Mouse (Mus musculus) midbrain, embryonic 16.5 days (tissue): ENCODE results near the gene Dchs2. TPM values are rescaled to one million over a fixed set of nuclear protein-coding genes. Genes with fewer than 3 reads are reported as not detected.
A peak's percentile ranks its signal among the peaks of the same experiment; 100 is the strongest.

Experiments
- ATAC-seq: fragments of 200-750 bp; cut with Nextera tagmentation; 2 replicates; pipeline ENCODE4 v1.8.0; 2017; ENCODE audit warnings: moderate TSS enrichment
- H3K27ac ChIP-seq: fragments of 300-500 bp; sonication (generic); 2 replicates; pipeline ENCODE4 v1.5.1; 2014; ENCODE audit warnings: mild to moderate bottlenecking, low read length, mixed read lengths
- H3K27me3 ChIP-seq: fragments of 300-500 bp; sonication (generic); 2 replicates; pipeline ENCODE4 v1.6.1; 2014; ENCODE audit warnings: low read depth, low read length, mixed read lengths; ENCODE audit not compliant: control insufficient read depth, insufficient read depth
- H3K36me3 ChIP-seq: fragments of 300-500 bp; sonication (generic); 2 replicates; pipeline ENCODE4 v1.6.1; 2014; ENCODE audit warnings: mild to moderate bottlenecking, low read length, moderate library complexity, mixed read lengths; ENCODE audit not compliant: control insufficient read depth, insufficient read depth
- H3K4me1 ChIP-seq: fragments of 300-500 bp; sonication (generic); 2 replicates; pipeline ENCODE4 v1.6.1; 2014; ENCODE audit warnings: mild to moderate bottlenecking, low read length, mixed read lengths; ENCODE audit not compliant: control insufficient read depth, insufficient read depth
- H3K4me2 ChIP-seq: fragments of 300-500 bp; sonication (generic); 2 replicates; pipeline ENCODE4 v1.6.1; 2014; ENCODE audit warnings: mild to moderate bottlenecking, low read length, mixed read lengths
- H3K4me3 ChIP-seq: fragments of 300-500 bp; sonication (generic); 2 replicates; pipeline ENCODE4 v1.5.1; 2014; ENCODE audit warnings: low read depth, mild to moderate bottlenecking, low read length, moderate library complexity, mixed read lengths
- H3K9ac ChIP-seq: fragments of 300-500 bp; sonication (generic); 2 replicates; pipeline ENCODE4 v1.6.1; 2014; ENCODE audit warnings: low read depth, low read length, mixed read lengths
- H3K9me3 ChIP-seq: fragments of 300-500 bp; sonication (generic); replicated peaks from 2 replicates; pipeline ENCODE4 v1.6.1; 2014; ENCODE audit warnings: mild to moderate bottlenecking, low read length, mixed read lengths; ENCODE audit not compliant: control insufficient read depth, poor library complexity, severe bottlenecking
- WGBS: fragments of 180-500 bp; shearing (Covaris S2); extraction: QIAGEN DNeasy Blood & Tissue Kit; methylation state at CpG from one replicate; pipeline ENCODE4 v1.1.7; 2014; 5-methylcytosine and 5-hydroxymethylcytosine counted together
- polyA plus RNA-seq: library from polyadenylated mRNA; unstranded; fragments of >200 nt; fragmentation: Nextera tagmentation; extraction: Ambion mirVana; gene quantifications from 2 replicates; pipeline ENCODE4 v1.2.1, GENCODE M21; 2015

Dchs2 gene
- polyA plus RNA-seq, 1 experiment from 2014 or later: 0.69 TPM

DNA sequence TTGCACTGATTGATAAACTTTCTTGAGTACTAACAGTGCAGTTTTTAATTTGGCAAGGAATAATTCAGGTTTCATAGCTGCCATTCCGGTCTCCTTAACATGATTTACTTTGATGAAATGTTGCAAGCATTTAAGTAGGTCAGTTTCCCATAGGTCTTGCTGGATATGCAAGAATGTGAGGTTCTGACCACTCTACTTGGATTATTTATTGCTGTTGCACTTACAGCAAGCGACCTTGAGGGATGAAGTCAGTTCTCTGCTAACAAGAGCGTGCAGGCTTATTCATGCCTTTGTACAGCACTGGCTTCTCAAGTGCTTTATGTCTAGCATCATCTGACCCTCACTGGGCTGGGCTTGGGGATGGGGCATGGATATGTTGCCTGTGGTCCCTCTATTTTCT lies 35.9 kb downstream of the Dchs2 start:
- H3K27me3 ChIP-seq: no peaks in the 10 kb centered on the region
- no peaks in the 10 kb centered on the region for H3K9me3 ChIP-seq
- no peak overlapping the region for H3K27ac ChIP-seq
- H3K4me2 ChIP-seq: no peak overlapping the region
- no peaks in the 10 kb centered on the region for H3K36me3 ChIP-seq
- H3K4me1 ChIP-seq: peaks cover 6% of the 10 kb centered on the region; the same call in 1 of the 2 replicates
- no peak overlapping the region for H3K4me3 ChIP-seq
- WGBS: 82% methylated on average over 3 of the region's 3 CpGs
- no peak for ATAC-seq
- H3K9ac ChIP-seq: no peak overlapping the region

DNA sequence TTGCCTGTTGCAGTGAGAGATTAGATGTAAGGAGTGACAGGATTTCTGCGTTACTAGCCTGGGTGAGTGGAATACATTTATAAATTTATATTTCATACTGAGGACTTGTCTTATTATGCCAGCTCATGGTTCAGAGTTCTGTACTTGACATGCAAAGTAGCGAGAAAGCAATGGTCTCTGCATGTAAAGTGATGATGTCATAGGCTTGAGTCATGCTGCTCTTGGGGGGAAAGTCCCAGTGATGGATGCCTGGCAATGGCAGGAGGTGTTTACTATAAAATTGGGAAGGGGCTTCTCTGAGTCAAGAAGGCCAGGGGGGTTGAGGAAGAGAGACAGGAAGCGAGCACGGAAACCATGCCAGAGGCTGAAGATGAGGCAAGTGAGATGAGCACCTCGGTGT lies 57.8 kb downstream of the Dchs2 start:
- H3K9me3 ChIP-seq: no peaks in the 10 kb centered on the region
- no peak overlapping the region for H3K9ac ChIP-seq
- WGBS: 90% methylated on average over 5 of the region's 5 CpGs
- H3K27me3 ChIP-seq: no peaks in the 10 kb centered on the region
- H3K27ac ChIP-seq: no peak overlapping the region
- H3K36me3 ChIP-seq: no peaks in the 10 kb centered on the region
- H3K4me2 ChIP-seq: no peak overlapping the region
- no peak for ATAC-seq
- no peaks in the 10 kb centered on the region for H3K4me1 ChIP-seq
- H3K4me3 ChIP-seq: no peak overlapping the region

DNA sequence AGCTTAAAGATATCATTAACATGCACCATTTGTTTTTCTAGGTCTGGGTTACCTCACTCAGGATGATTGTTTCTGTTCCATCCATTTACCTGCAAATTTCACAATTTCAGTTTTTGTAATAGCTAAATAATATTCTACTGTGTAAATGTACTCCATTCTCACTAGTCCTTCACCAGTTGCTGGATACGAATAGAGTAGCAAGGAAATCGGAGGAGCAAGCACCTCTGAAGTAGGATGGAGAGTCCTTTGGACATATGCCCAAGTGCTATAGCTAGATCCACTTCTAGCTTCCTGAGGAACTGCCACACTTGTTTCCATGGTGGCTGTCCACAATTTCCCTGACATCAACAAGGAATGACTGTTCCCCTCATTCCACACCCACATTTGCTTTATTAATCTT lies 63.5 kb downstream of the Dchs2 start:
- 95% methylated on average over 2 of the region's 2 CpGs for WGBS
- H3K27me3 ChIP-seq: no peaks in the 10 kb centered on the region
- no peaks in the 10 kb centered on the region for H3K9me3 ChIP-seq
- H3K4me1 ChIP-seq: no peaks in the 10 kb centered on the region
- H3K36me3 ChIP-seq: no peaks in the 10 kb centered on the region
- H3K27ac ChIP-seq: no peak overlapping the region
- ATAC-seq: no peak
- H3K4me3 ChIP-seq: no peak overlapping the region
- no peak overlapping the region for H3K4me2 ChIP-seq
- no peak overlapping the region for H3K9ac ChIP-seq

DNA sequence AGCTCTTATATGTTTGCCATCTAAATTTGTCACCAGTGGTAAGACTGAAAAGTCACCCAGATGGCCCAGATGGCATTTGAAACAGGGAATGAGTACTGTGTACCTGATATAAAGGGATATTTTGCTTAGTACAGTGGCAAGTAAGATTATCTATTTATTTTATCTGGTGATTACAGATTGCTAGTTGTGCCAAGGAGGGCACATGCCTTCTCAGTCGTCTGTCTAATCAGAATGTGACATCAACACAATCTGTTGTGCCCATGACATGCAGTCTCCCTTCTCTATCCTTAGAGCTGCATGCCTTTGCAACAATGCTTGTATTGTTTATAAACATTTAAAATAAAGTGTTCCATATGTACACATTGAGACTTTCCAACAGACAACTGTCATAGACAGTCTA lies 64.7 kb downstream of the Dchs2 start:
- H3K4me2 ChIP-seq: no peak overlapping the region
- no peaks in the 10 kb centered on the region for H3K27me3 ChIP-seq
- H3K4me1 ChIP-seq: no peaks in the 10 kb centered on the region
- no peak overlapping the region for H3K27ac ChIP-seq
- H3K36me3 ChIP-seq: no peaks in the 10 kb centered on the region
- WGBS: 66% methylated on average over 1 of the region's 1 CpGs
- H3K9me3 ChIP-seq: no peaks in the 10 kb centered on the region
- no peak for ATAC-seq
- H3K9ac ChIP-seq: no peak overlapping the region
- no peak overlapping the region for H3K4me3 ChIP-seq

DNA sequence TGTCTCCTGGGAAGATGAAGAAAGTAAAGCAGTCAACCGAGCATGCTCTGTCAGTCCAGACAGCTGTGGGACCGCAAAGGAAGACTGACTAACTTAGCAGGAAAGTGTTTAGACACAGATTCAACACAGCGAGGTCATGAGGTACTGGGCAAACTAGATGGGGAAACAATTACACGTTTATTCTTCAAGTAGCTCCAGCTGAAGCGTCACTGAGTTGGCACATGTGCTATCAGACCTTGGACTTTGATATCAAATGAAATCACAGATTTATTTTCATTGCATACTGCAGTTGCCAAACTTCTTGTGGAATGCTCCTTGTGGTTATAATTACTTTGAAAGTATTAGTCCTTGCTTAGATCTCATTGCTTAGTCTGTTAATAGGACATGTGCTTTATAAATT lies 67.2 kb downstream of the Dchs2 start:
- Histone ChIP-seq H3K4me1 (no peaks in the 10 kb centered on the region), H3K27me3 (no peaks in the 10 kb centered on the region), H3K27ac (no peak overlapping the region), H3K9ac (no peak overlapping the region), H3K36me3 (no peaks in the 10 kb centered on the region), H3K4me2 (no peak overlapping the region), H3K4me3 (no peak overlapping the region), H3K9me3 (no peaks in the 10 kb centered on the region)
- 81% methylated on average over 5 of the region's 5 CpGs for WGBS
- ATAC-seq: no peak

DNA sequence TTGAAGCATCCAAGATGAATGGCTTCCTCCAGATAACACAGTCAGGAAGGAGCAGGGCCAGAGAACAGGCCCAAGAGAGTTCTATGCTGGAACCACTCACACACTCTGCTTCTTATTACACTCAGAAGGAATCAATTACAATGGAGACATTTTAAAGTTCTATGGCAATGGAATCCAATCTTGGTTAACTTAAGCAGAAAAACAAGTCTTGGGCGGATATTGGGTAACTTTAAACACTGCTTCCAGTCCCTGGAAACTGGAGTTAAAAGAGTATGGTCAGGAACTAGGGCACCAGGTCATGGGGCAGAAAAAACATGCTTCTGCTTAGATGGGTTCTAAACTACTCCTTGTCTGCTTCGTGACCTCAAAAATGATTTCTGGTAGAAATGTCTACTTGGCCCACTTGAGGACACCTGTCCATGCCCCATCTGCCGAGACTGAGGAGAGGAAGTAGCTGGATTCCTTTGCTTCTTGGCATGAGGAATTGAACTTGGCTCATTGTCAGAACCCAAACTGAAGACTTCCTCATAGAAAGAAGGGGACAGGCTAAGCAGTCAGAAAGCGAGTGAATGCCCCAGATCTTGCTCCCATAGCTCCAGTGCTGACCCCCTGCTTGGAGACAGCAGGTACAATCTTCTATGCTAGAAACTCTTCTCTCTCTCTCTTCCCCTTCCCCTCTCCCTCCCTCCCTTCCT lies 73.7 kb downstream of the Dchs2 start:
- 0 out of 2 replicates have a peak, but pooled peaks cover 2% of the 10 kb centered on the region for H3K4me1 ChIP-seq
- no peak overlapping the region for H3K9ac ChIP-seq
- H3K27ac ChIP-seq: no peak overlapping the region
- WGBS: 71% methylated on average over 4 of the region's 4 CpGs
- no peaks in the 10 kb centered on the region for H3K36me3 ChIP-seq
- no peak overlapping the region for H3K4me3 ChIP-seq
- no peak overlapping the region for H3K4me2 ChIP-seq
- no peak for ATAC-seq
- H3K9me3 ChIP-seq: no peaks in the 10 kb centered on the region
- H3K27me3 ChIP-seq: no peaks in the 10 kb centered on the region

DNA sequence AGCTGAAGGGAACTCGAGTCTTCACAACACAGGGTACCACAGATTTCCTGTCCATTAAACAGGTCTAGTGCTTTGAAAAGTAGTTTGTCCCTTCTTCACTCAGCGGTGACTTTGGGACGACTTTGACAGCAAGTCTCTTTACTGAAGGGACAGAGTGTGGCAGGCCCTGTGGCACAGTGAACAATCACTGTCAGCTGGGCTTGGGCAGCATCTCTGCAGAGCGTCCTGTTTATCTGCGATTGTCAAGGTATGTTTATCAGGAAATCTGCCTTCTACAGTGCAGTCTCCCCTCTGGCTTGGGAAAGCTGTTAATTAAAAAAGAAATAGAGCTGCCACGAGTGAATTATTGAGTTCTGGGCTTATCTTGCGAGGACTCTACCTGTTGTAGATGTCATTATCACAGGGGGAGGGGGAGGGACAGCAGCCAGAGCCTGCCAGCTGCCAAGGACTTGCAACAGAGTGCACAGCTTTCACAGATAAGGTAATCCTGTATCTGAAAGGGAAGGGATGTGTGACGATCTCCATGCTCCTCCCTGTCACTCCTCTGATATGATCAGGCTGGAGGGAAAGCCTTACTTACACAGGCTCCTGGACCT lies 77.4 kb downstream of the Dchs2 start:
- no peaks in the 10 kb centered on the region for H3K27me3 ChIP-seq
- no peak overlapping the region for H3K27ac ChIP-seq
- no peak overlapping the region for H3K4me2 ChIP-seq
- H3K4me1 ChIP-seq: 0 out of 2 replicates have a peak, but pooled peaks cover 2% of the 10 kb centered on the region
- peak; percentile 66 for ATAC-seq
- no peaks in the 10 kb centered on the region for H3K9me3 ChIP-seq
- H3K36me3 ChIP-seq: no peaks in the 10 kb centered on the region
- WGBS: 45% methylated on average over 8 of the region's 8 CpGs
- H3K9ac ChIP-seq: no peak overlapping the region
- H3K4me3 ChIP-seq: no peak overlapping the region

DNA sequence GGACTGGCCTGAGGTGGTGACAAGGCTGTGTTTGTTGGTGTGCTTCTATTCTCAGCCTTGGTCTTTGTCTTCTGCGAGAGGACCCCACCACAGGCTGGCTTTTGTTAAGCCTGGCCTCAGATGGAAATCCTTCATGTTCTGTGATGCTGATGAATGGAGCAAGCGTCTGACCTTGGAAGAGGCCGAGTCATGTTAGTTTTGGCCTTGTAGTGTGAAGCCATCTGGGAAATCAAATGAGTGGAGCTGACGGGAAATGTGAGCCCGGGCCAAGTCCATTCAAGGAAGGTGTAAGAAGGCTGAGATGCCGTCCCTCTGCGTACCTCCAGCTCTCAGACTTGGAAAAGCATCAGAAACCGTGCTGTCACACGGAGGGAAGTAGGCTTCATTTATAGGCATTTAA lies 81.9 kb downstream of the Dchs2 start:
- H3K36me3 ChIP-seq: no peaks in the 10 kb centered on the region
- no peak for ATAC-seq
- WGBS: 65% methylated on average over 9 of the region's 9 CpGs
- H3K4me3 ChIP-seq: no peak overlapping the region
- peaks cover 5% of the 10 kb centered on the region; the same call in 1 of the 2 replicates for H3K4me1 ChIP-seq
- H3K27me3 ChIP-seq: no peaks in the 10 kb centered on the region
- no peak overlapping the region for H3K9ac ChIP-seq
- H3K9me3 ChIP-seq: no peaks in the 10 kb centered on the region
- no peak overlapping the region for H3K27ac ChIP-seq
- no peak overlapping the region for H3K4me2 ChIP-seq

DNA sequence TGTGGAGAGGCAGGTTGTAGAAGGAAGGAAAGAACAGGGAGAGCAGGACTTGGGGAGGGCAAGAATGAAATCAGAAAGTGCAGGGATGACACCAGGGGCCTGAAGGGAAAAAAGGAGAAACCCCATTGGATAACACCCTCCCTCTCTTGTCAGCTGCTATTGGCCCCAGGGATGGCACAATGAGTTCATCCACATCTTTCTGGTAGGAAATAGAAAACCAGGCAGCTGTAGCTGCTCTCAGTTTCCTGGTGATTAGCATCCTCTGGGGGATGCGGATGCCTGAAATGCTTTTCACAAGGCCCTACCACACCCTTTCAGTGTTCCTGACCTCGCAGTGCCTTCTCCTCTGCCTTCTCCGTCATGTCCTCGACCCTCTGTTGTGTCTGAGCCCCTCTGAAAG lies 82.5 kb downstream of the Dchs2 start:
- no peak for ATAC-seq
- H3K4me3 ChIP-seq: no peak overlapping the region
- no peaks in the 10 kb centered on the region for H3K9me3 ChIP-seq
- H3K4me2 ChIP-seq: no peak overlapping the region
- WGBS: 65% methylated on average over 4 of the region's 4 CpGs
- no peak overlapping the region for H3K9ac ChIP-seq
- H3K36me3 ChIP-seq: no peaks in the 10 kb centered on the region
- no peaks in the 10 kb centered on the region for H3K27me3 ChIP-seq
- H3K27ac ChIP-seq: no peak overlapping the region
- H3K4me1 ChIP-seq: peaks cover 5% of the 10 kb centered on the region; the same call in 1 of the 2 replicates
